Mouse (Mus musculus) adrenal gland, adult 2 months (tissue): ENCODE data around the gene Rita1. TPM values are rescaled to one million over a fixed set of nuclear protein-coding genes. Genes with fewer than 3 reads are reported as not detected.

Experiments used
- DNase-seq: peaks from one replicate; pipeline ENCODE4 v3.0.0; 2021
- long read RNA-seq: library from polyadenylated mRNA; stranded (forward); transcript quantifications from one replicate; pipeline ENCODE4 v2.0.0, GENCODE M21; 2021
- polyA plus RNA-seq: library from polyadenylated mRNA; depleted of rRNA; stranded (reverse); fragments of >200 nt; gene quantifications from 2 replicates; pipeline ENCODE4 v1.2.3, GENCODE M21; 2012; rRNA removed
- total RNA-seq, 2 experiments: library from RNA; stranded (reverse); gene quantifications; 2 replicates each; pipeline ENCODE4 v1.2.3; 2021

Gene Rita1
- total RNA-seq: 10 to 100 TPM; 11.6 to 22.7 TPM
- 32.5 and 33.5 TPM in 2 replicates for polyA plus RNA-seq
- long read RNA-seq, transcript Rita1-201 (3 exons, 1,573 nt): major isoform, 11 of 17 reads
- long read RNA-seq, partial matches to known transcripts: 3 of 17 reads
- long read RNA-seq, other reads (novel, unspliced or antisense): 2 of 17 reads

DNA sequence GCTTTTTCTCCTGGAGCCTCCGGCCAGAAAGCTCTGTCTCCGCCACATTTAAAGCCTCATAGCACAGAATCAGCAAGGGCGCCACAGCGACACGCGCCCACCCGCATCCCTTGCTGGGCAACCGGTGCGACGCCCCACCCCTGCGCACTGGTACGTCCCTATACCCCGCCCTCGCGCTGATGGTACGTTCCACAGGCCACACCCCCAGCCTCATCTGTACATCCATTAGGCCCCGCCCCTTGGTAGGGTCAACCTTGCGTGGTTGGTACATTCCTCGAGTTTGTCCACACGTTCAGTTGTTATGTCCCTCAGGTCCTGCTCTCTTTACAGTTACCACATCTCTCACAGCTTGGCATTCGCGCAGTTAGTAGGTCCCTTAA, at the start of gene Rita1, which contains the start of gene Ddx54:
Gene Rita1, minus strand, starts transcription at position 148 of the 380 bp plus-strand sequence.
Gene Ddx54, plus strand, starts transcription at position 298 of the 380 bp plus-strand sequence.
- peak; percentile 97 for DNase-seq

DNA sequence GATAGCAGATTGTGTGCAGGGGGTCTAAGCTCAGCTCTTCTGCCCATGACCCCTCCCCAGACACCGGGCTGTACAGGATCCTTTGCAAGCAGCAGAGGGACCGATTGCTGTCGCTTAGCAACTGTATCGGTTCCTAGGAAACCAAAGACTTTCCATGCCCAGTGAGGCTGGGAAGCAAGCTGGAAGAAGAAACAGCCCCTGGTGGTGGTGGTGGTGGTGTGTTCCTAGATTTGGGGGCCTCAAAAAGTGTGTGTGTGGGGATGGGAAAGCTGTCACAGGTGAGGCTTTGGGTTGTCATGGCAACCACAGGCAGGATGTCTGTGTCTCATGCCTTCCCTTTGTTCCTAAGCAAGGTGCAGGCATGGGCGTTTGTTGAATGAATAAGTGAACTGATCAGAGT, 48.4 kb upstream of the Rita1 start:
- no peak for DNase-seq

GRCm38 (mm10) chr5:120656281-120656751, 43.9 kb upstream of the Rita1 start:
- DNase-seq: no peak

DNA sequence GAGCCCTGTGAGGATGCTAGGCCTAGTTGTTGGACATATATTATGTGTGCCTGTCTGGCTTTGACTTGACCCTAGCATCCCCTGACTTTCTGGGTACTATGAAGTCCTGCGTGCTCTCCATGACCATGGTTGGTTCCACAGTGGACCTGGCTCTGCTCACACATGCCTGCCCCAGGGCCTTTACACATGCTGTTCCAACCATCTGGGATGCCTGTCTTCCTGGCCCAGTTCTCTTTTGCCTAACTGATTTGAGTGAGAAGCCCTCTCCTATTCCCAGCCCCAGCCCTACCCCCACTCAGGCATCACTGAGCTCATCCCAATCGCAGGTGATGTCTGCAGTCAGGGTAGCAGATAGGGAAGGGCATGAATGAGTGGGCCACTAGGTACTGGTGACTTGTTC, 41.5 kb upstream of the Rita1 start:
- no peak for DNase-seq

- DNase-seq: no peak
Observed at GRCm38 (mm10) chr5:120652915-120653701, 40.7 kb upstream of the Rita1 start.

DNA sequence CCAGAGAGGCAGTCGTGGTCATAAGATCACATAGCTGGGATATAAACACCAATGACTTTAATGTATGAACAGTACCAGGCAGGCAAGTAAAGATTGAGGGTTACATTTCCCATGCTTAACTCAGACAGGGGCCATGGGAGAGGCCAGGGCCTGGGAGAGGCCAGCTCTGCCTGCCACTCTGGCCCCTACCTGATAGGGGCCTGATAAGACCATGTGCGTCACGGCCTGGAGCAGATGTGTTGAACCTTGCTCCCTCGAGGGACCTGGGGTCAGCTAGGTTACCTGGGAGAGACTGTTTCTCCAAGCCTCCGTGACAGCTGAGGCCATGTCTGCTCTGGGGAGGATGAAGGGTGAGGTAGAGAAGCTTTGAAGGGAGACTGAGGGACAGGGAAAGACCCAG, 38.8 kb upstream of the Rita1 start:
- no peak for DNase-seq

DNA sequence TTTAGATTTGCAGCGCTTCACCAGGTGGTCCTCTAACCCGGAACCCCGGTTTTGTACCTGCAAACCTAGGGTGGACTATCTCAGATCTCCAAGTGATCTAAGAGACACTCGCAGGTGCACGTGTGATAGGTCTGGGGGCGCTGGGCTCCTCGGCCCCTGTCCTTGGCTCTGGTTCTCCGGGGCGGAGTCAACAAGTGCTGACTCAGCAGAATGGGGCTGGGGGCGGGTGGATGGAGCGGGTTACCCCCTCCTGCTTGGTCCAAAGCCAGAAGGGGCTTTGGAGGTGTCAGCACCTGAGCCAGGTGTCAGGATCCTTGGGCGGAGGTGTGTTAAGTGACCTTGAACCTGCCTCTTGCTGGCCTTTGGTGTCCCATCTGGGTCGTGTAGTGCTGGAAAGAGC, 37.5 kb upstream of the Rita1 start:
- DNase-seq: no peak

- no peak for DNase-seq
Observed at GRCm38 (mm10) chr5:120649374-120649933, 37.1 kb upstream of the Rita1 start.

- peak; percentile 84 for DNase-seq
Observed at GRCm38 (mm10) chr5:120648569-120649373, 36.4 kb upstream of the Rita1 start, which contains the start of gene Rasal1. TSS of gene Rasal1 (plus strand) at chr5:120648812.

DNA sequence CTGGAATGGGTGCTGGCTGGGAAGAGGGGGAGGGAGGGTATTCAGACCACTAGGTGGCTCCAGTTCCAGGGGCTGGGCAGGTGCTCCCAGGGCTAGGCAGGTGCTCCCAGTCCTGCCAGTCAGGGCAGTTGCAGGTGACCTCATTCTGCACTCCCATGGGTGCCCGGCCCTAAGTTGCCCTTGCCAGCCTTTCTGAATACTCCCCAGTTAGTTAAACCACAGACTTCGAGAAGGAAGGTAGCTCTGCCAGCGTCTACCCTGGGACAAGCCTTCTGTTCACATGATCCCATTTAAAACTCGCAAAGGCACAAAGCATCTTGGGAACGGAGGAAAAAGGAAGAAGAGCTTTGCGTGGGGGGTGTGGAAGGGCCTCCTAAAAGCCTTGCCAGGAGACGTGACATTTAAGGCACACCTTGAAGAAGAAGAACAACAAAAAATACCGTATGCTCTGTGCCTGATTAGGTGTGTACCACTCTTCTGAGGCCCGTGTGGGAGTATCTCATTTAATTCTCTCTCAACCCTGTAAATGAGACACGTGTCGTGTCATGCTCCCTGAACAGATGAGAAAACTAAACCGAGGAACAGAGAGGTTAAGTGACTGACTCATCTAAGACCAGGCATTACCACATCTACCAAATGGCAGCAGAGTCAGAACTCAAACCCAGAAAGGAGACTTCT, 35.6 kb upstream of the Rita1 start:
- no peak for DNase-seq

GRCm38 (mm10) chr5:120647361-120647760, 35.0 kb upstream of the Rita1 start:
- DNase-seq: no peak

DNA sequence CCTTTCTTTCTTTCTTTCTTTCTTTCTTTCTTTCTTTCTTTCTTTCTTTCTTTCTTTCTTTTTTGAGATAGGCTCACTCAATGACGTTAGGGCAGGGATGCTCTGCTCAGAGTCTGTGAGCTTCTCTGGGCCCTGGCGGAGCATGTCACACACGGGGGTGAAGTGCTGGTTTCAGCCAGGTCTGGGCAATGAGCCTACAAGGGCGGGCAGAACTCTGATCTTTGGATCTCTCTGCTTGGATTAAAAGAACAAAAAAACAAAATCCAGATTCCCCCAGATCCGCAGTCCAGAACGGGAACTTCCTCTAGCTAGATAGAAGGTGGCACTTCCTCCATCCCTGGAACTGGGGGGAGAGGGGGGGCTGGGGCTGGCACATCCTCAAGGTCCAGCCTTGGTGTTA, 33.5 kb upstream of the Rita1 start:
- DNase-seq: peak; percentile 76

DNA sequence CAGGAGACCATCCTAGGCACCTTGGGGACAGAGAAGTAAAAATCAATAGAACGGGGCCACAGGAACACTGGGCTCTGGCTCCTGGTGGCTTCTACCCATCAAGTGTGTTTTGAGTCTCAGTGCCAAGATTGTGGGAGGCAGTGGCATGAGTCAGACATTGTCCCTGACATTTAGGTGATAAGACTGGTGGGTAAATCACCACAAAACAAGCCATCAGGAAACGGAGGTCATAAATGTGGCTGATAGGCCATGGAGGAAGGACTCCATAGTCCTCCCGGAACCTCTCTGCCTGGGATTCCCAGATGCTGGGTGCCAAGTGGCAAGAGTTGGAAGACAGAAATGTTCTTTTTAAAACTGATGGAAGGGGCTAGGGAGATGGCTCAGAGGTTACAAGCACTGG, 31.8 kb upstream of the Rita1 start:
- peak; percentile 86 for DNase-seq

GRCm38 (mm10) chr5:120643365-120644085, 31.1 kb upstream of the Rita1 start:
- peak; percentile 88 for DNase-seq

GRCm38 (mm10) chr5:120640094-120640493, 27.7 kb upstream of the Rita1 start:
- no peak for DNase-seq

- DNase-seq: no peak
Observed at GRCm38 (mm10) chr5:120635633-120636032, 23.2 kb upstream of the Rita1 start.

- DNase-seq: no peak
Observed at GRCm38 (mm10) chr5:120634860-120635259, 22.5 kb upstream of the Rita1 start.

- DNase-seq: peak; percentile 72
Observed at GRCm38 (mm10) chr5:120634131-120634530, 21.7 kb upstream of the Rita1 start, which contains the start of gene Cfap73. TSS of gene Cfap73 (minus strand) at chr5:120634235.

DNA sequence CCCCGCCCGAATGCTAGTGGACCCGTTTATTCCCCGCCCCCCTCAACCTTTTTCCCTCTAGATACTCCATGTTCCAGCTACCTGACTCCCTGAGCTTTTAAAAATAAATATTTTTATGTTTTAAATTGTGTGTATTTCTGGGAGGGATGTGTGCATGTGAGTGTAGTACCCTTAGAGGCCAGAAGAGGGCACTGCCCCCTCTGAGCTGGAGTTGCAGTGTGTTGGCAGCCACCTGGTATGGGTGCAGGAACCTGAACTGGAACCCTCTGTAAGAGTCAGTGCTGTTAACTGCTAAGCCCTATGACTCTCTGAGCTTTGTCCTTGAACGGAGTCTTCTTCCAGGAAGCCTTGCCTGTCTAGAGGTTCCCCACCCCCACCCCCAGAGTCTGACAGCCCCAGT, 19.5 kb upstream of the Rita1 start:
- DNase-seq: no peak

GRCm38 (mm10) chr5:120631128-120631527, 18.7 kb upstream of the Rita1 start:
- no peak for DNase-seq

GRCm38 (mm10) chr5:120628624-120629023, 16.2 kb upstream of the Rita1 start:
- no peak for DNase-seq
